8 mouse cellular contexts compared by ENCODE assay signal in the genomic region with DNA sequence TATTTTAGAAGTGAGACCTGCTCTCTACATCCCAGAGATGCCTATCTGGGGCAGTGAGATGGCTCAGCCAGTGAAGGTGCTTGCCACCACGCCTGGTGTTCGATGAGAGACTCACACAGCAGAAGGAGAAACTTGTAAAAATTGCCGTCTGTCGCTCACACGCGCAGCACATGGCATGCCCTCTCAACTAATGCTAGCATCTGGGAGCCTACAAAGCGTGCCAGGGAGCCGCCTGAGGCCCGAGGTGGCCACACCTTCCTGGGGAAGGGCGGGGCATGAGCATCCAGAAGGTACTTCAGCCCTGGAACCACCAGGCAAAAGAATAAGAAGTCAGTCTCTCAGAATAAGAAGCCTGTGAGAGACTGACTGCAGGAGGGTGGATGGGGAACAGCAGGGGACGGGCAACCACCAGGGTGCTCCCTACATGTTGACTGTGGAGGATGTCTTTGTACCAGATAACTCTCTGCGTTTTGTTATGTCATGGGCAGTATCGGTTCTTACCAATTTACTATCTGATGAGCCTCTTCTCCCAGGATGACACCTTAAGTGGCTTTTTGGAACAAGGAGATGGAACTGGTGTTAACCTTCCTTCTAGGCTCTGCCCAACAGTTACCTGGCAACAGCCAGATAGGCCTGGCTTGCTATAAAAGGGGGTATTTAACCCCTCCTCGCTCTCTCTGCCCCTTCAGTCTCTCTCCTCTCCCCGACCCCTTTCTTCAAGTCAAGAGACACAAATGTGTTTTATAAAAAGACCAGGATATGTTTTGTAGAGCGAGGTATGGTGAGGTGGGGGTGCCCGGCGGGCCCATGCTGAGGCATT. TPM values are rescaled to one million over a fixed set of nuclear protein-coding genes. Genes with fewer than 3 reads are reported as not detected.
DNase-seq lines count a peak whose midpoint lies in the region; ATAC-seq and TF ChIP-seq lines count a peak whose summit lies in the region.

No protein-coding gene starts in this region.

- no peak for TF ChIP-seq EP300 in lung, postnatal 0 days (IDR thresholded peaks at IDR 0.05)

- no peaks in the 10 kb centered on the region for H3K9me3 ChIP-seq in lung, embryonic 16.5 days (ENCODE audit: control insufficient read depth, low read length)
- no peaks in the 10 kb centered on the region for H3K9me3 ChIP-seq in lung, postnatal 0 days (ENCODE audit: low read length)
- no peaks in the 10 kb centered on the region for H3K9me3 ChIP-seq in forebrain, embryonic 12.5 days
- no peaks in the 10 kb centered on the region for H3K9me3 ChIP-seq in neural tube, embryonic 15.5 days (replicated peaks)

- no peaks in the 10 kb centered on the region; the same call in 1 of the 2 replicates for H3K4me1 ChIP-seq in lung, embryonic 16.5 days (replicated peaks; ENCODE audit: control insufficient read depth, insufficient read depth, low read length)
- no peaks in the 10 kb centered on the region for H3K4me1 ChIP-seq in lung, postnatal 0 days (ENCODE audit: insufficient read depth, low read depth, low read length)
- peaks cover 35% of the 10 kb centered on the region for H3K4me1 ChIP-seq in forebrain, embryonic 12.5 days
- peaks cover 17% of the 10 kb centered on the region for H3K4me1 ChIP-seq in neural tube, embryonic 15.5 days

- H3K9ac ChIP-seq in lung, embryonic 16.5 days (ENCODE audit: low read length): no peak overlapping the region
- no peak overlapping the region for H3K9ac ChIP-seq in lung, postnatal 0 days (replicated peaks; ENCODE audit: low read depth)
- peak overlapping the region; percentile 29; the same call in 1 of the 2 replicates for H3K9ac ChIP-seq in forebrain, embryonic 12.5 days
- H3K9ac ChIP-seq in neural tube, embryonic 15.5 days (replicated peaks): no peak overlapping the region

- H3K4me2 ChIP-seq in lung, embryonic 16.5 days (ENCODE audit: low read depth, low read length): no peak overlapping the region
- H3K4me2 ChIP-seq in lung, postnatal 0 days (replicated peaks; ENCODE audit: low read depth, low read length): no peak overlapping the region
- peak overlapping the region; percentile 47 for H3K4me2 ChIP-seq in forebrain, embryonic 12.5 days
- peak overlapping the region; percentile 37 for H3K4me2 ChIP-seq in neural tube, embryonic 15.5 days

- no peak overlapping the region for H3K27ac ChIP-seq in lung, embryonic 16.5 days (ENCODE audit: low read length)
- no peak overlapping the region for H3K27ac ChIP-seq in lung, postnatal 0 days (ENCODE audit: low read length)
- peak overlapping the region; percentile 83 for H3K27ac ChIP-seq in forebrain, embryonic 12.5 days
- H3K27ac ChIP-seq in neural tube, embryonic 15.5 days (replicated peaks): 0 out of 2 replicates have a peak overlapping the region, but pooled peaks have one; percentile 28

- no peak for TF ChIP-seq CTCF in lung, postnatal 0 days (IDR thresholded peaks at IDR 0.05)

- H3K27me3 ChIP-seq in lung, embryonic 16.5 days (ENCODE audit: control insufficient read depth, insufficient read depth, low read depth, low read length): no peaks in the 10 kb centered on the region
- no peaks in the 10 kb centered on the region for H3K27me3 ChIP-seq in lung, postnatal 0 days (replicated peaks; ENCODE audit: insufficient read depth, low read length)
- H3K27me3 ChIP-seq in forebrain, embryonic 12.5 days: no peaks in the 10 kb centered on the region
- no peaks in the 10 kb centered on the region for H3K27me3 ChIP-seq in neural tube, embryonic 15.5 days (replicated peaks)

- ATAC-seq in lung, embryonic 16.5 days (ENCODE audit: low read depth): 0 out of 2 replicates have a peak, but pooled peaks have one; percentile 31
- ATAC-seq in lung, postnatal 0 days: no peak
- ATAC-seq in forebrain, embryonic 12.5 days (ENCODE audit: low FRiP score): peak; percentile 23; the same call in 1 of the 2 replicates
- peak; percentile 40; the same call in 1 of the 2 replicates for ATAC-seq in neural tube, embryonic 15.5 days (ENCODE audit: low FRiP score)
- no peak for ATAC-seq in CD4-positive, CD25-positive, alpha-beta regulatory T cell, adult 4 months

- H3K36me3 ChIP-seq in lung, embryonic 16.5 days (ENCODE audit: control insufficient read depth, insufficient read depth, low read length): no peaks in the 10 kb centered on the region
- H3K36me3 ChIP-seq in lung, postnatal 0 days (ENCODE audit: insufficient read depth, low read length): no peaks in the 10 kb centered on the region
- no peaks in the 10 kb centered on the region for H3K36me3 ChIP-seq in forebrain, embryonic 12.5 days (replicated peaks)
- H3K36me3 ChIP-seq in neural tube, embryonic 15.5 days: no peaks in the 10 kb centered on the region

- no peak overlapping the region for H3K4me3 ChIP-seq in lung, embryonic 16.5 days (ENCODE audit: low read length)
- H3K4me3 ChIP-seq in lung, postnatal 0 days (ENCODE audit: low read depth, low read length): no peak overlapping the region
- peak overlapping the region; percentile 14; the same call in 1 of the 2 replicates for H3K4me3 ChIP-seq in forebrain, embryonic 12.5 days (replicated peaks)
- no peak overlapping the region for H3K4me3 ChIP-seq in neural tube, embryonic 15.5 days (replicated peaks)

- WGBS in lung, embryonic 16.5 days: 20% methylated on average over 18 of the region's 18 CpGs
- WGBS in lung, postnatal 0 days: 25% methylated on average over 18 of the region's 18 CpGs
- WGBS in forebrain, embryonic 12.5 days: 20% methylated on average over 18 of the region's 18 CpGs
- WGBS in neural tube, embryonic 15.5 days: 26% methylated on average over 18 of the region's 18 CpGs

- DNase-seq in lung, postnatal 0 days (ENCODE audit: low spot score): no peak
- peak; percentile 66 for DNase-seq in liver
- no peak for DNase-seq in frontal cortex, adult 2 months (ENCODE audit: extremely low spot score in 1 of 2, low spot score in 1 of 2)
- DNase-seq in thymus, postnatal 0 days (ENCODE audit: low spot score): no peak

RNA-seq across cellular contexts. Expression of a gene that starts 9.8 kb away (rescaled TPM):
- polyA plus RNA-seq in lung, embryonic 16.5 days (2015; fragmentation: Nextera tagmentation; extraction: Ambion mirVana): 52.0 and 52.1 TPM in 2 replicates
- polyA plus RNA-seq in lung, postnatal 0 days (2015; fragmentation: Nextera tagmentation; extraction: Ambion mirVana): 20.1 and 34.1 TPM in 2 replicates
- polyA plus RNA-seq in forebrain, embryonic 12.5 days (2016; fragmentation: Nextera tagmentation; extraction: Ambion mirVana): 50.9 and 58.5 TPM in 2 replicates
- polyA plus RNA-seq in neural tube, embryonic 15.5 days (2015; fragmentation: Nextera tagmentation; extraction: Ambion mirVana): 14.1 and 19.8 TPM in 2 replicates
- polyA plus RNA-seq in frontal cortex, adult 2 months (2012; rRNA removed): 9.4 and 11.9 TPM in 2 replicates
- 44.5 and 46.0 TPM in 2 replicates for polyA plus RNA-seq in thymus, postnatal 0 days (2015; fragmentation: Nextera tagmentation; extraction: Ambion mirVana)
- 10 to 100 TPM; 86.2 to 93.4 TPM for polyA plus RNA-seq in CD4-positive, CD25-positive, alpha-beta regulatory T cell, adult 4 months (2017; shearing (Covaris generic))

RNA-seq across cellular contexts. Expression of a gene that starts 18.1 kb away (rescaled TPM):
- polyA plus RNA-seq in lung, embryonic 16.5 days (2015; fragmentation: Nextera tagmentation; extraction: Ambion mirVana): not detected in 2 replicates
- polyA plus RNA-seq in lung, postnatal 0 days (2015; fragmentation: Nextera tagmentation; extraction: Ambion mirVana): not detected in 2 replicates
- polyA plus RNA-seq in forebrain, embryonic 12.5 days (2016; fragmentation: Nextera tagmentation; extraction: Ambion mirVana): not detected in 2 replicates
- not detected in 2 replicates for polyA plus RNA-seq in neural tube, embryonic 15.5 days (2015; fragmentation: Nextera tagmentation; extraction: Ambion mirVana)
- polyA plus RNA-seq in frontal cortex, adult 2 months (2012; rRNA removed): not detected in 2 replicates
- polyA plus RNA-seq in thymus, postnatal 0 days (2015; fragmentation: Nextera tagmentation; extraction: Ambion mirVana): not detected in 2 replicates
- polyA plus RNA-seq in CD4-positive, CD25-positive, alpha-beta regulatory T cell, adult 4 months (2017; shearing (Covaris generic)): not detected

RNA-seq across cellular contexts. Expression of a gene that starts 35.1 kb away (rescaled TPM):
- 4.7 and 7.1 TPM in 2 replicates for polyA plus RNA-seq in lung, embryonic 16.5 days (2015; fragmentation: Nextera tagmentation; extraction: Ambion mirVana)
- 7.6 TPM in 2 replicates for polyA plus RNA-seq in lung, postnatal 0 days (2015; fragmentation: Nextera tagmentation; extraction: Ambion mirVana)
- polyA plus RNA-seq in forebrain, embryonic 12.5 days (2016; fragmentation: Nextera tagmentation; extraction: Ambion mirVana): 1.8 and 3.0 TPM in 2 replicates
- polyA plus RNA-seq in neural tube, embryonic 15.5 days (2015; fragmentation: Nextera tagmentation; extraction: Ambion mirVana): 4.4 and 5.9 TPM in 2 replicates
- 4.2 and 4.8 TPM in 2 replicates for polyA plus RNA-seq in frontal cortex, adult 2 months (2012; rRNA removed)
- polyA plus RNA-seq in thymus, postnatal 0 days (2015; fragmentation: Nextera tagmentation; extraction: Ambion mirVana): 7.9 and 9.2 TPM in 2 replicates
- polyA plus RNA-seq in CD4-positive, CD25-positive, alpha-beta regulatory T cell, adult 4 months (2017; shearing (Covaris generic)): 10 to 100 TPM; 10.8 to 15.2 TPM

RNA-seq across cellular contexts. Expression of a gene that starts 48.2 kb away (rescaled TPM):
- polyA plus RNA-seq in lung, embryonic 16.5 days (2015; fragmentation: Nextera tagmentation; extraction: Ambion mirVana): 6.8 and 7.4 TPM in 2 replicates
- 25.2 and 33.1 TPM in 2 replicates for polyA plus RNA-seq in lung, postnatal 0 days (2015; fragmentation: Nextera tagmentation; extraction: Ambion mirVana)
- 16.2 and 24.1 TPM in 2 replicates for polyA plus RNA-seq in forebrain, embryonic 12.5 days (2016; fragmentation: Nextera tagmentation; extraction: Ambion mirVana)
- polyA plus RNA-seq in neural tube, embryonic 15.5 days (2015; fragmentation: Nextera tagmentation; extraction: Ambion mirVana): 8.1 and 9.1 TPM in 2 replicates
- polyA plus RNA-seq in frontal cortex, adult 2 months (2012; rRNA removed): 26.6 and 38.8 TPM in 2 replicates
- 3.0 and 3.1 TPM in 2 replicates for polyA plus RNA-seq in thymus, postnatal 0 days (2015; fragmentation: Nextera tagmentation; extraction: Ambion mirVana)
- not detected for polyA plus RNA-seq in CD4-positive, CD25-positive, alpha-beta regulatory T cell, adult 4 months (2017; shearing (Covaris generic))

Comparison
In these comparisons a context has a peak if more than half of its experiments do, and no peak if none do; other contexts are left out.
1. ATAC-seq: peak in lung, embryonic 16.5 days (single experiment), forebrain, embryonic 12.5 days (single experiment) and neural tube, embryonic 15.5 days (single experiment); none in lung, postnatal 0 days (single experiment) and CD4-positive, CD25-positive, alpha-beta regulatory T cell, adult 4 months (single experiment).
2. H3K27ac ChIP-seq: peak in forebrain, embryonic 12.5 days (single experiment) and neural tube, embryonic 15.5 days (single experiment); none in lung, embryonic 16.5 days (single experiment) and lung, postnatal 0 days (single experiment).
3. H3K4me2 ChIP-seq: peak in forebrain, embryonic 12.5 days (single experiment) and neural tube, embryonic 15.5 days (single experiment); none in lung, embryonic 16.5 days (single experiment) and lung, postnatal 0 days (single experiment).